Mouse (Mus musculus): ENCODE results near the gene Tceanc.

Gene Tceanc

GRCm38 (mm10) chrX:166495052-166495451 lies 23.3 kb downstream of the Tceanc start:
- no peak for DNase-seq (ENCODE audit: low spot score in 2 of 2)

DNA sequence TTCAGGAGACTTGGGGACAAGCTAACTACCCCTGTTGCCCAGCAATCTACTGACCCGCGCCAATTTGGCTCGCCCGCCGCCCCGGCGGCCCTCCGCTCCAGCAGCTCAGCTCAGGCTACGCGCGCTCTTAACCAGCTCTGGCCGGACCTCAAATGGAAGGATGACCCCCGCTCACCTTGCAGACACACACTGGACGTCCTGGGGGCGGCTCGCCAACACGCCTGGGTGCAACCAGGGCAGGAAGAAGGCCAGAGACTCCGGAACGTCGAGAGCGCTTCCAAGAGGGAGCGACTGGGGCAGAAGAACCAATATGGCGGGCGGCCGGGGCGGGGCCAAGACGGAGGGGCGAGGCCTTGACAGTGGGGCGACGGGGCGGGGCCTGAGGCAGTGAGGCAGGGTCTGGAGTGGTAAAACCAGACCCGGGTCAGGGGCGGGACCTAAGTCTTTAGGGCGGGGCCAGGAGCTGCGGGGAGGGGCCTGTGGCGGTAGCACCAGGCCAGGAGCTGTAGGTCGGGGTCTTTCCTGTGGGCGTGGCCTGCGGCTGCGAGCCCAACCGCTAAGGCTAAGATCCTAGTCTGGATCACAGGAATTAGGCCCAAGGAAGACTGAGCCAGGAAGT lies 38.9 kb downstream of the Tceanc start, which contains the start of gene Rab9:
Gene Rab9 (minus strand): TSS at position 503 of the 619 bp plus-strand sequence.
- peak; percentile 80 to 95 for DNase-seq (ENCODE audit: low spot score in 2 of 2)

DNA sequence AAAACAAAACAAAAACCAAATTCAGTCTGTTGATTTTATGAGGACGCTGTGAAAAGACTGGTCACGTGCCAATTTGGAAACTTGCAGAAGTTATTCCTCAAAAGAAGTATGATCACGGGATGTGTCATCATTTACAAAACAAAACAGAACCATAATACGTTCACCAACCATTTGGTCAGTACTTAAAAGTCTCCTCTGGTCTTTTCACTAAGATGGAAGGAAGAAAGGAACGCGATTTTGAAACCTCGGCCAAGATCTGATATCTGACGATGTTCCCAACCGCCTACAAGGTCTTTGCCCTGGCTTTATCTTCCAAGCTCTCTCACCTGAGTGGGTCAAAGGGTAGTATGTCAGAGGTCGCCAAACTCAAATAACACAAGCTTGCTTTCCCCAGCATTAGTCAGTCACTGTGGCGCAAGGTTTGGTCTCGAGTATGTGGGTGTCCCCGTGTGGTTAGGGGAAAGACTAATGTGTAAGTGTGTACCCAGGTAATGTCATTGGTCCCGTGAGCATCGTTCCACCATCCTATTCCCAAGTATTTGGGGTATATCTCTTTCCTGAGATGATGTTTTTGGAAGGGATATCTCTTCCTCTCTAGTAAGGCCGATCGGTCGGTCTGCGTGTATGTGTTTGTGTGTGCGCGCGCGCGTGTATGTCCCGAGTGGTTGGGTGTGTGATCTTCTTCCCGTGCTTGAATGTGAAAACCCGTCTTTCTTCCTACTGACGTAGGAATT lies 39.6 kb downstream of the Tceanc start:
- no peak for DNase-seq (ENCODE audit: low spot score in 2 of 2)

DNA sequence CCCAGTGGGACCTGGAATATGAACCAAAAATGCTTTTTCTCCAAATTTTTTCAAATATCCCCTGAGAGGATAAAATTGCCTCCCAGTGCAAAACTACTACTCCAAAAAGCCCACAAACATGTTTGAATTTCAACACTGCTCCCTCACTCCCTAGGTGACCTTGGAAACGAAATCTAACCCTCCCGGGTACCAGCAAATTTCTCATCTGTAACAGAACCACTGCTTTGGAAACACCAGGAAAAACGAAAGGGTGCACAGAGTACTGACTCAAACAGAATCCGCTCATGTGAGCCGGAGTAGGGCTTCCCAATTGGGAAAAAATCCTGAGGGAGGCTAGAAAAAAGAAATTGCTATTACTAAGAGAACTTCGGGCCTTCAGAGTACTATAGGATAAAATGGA lies 41.0 kb downstream of the Tceanc start:
- DNase-seq (ENCODE audit: low spot score in 2 of 2), result no peak

GRCm38 (mm10) chrX:166472612-166473011 lies 45.8 kb downstream of the Tceanc start:
- no peak for DNase-seq (ENCODE audit: low spot score in 2 of 2)

GRCm38 (mm10) chrX:166468321-166468720 lies 50.0 kb downstream of the Tceanc start:
- peak in 1 of 2 experiments; percentile 17 for DNase-seq (ENCODE audit: low spot score in 2 of 2)

- no peak for DNase-seq (ENCODE audit: low spot score in 2 of 2)
These were observed 62.8 kb downstream of the Tceanc start for GRCm38 (mm10) chrX:166455525-166455924.

GRCm38 (mm10) chrX:166454331-166454730 lies 64.0 kb downstream of the Tceanc start:
- DNase-seq (ENCODE audit: low spot score in 2 of 2), result no peak

- DNase-seq (ENCODE audit: low spot score in 2 of 2), result no peak
These were observed 64.8 kb downstream of the Tceanc start for GRCm38 (mm10) chrX:166453532-166453931.
